Mouse (Mus musculus): ENCODE results near the gene Ttf2. TPM values are rescaled to one million over a fixed set of nuclear protein-coding genes. Genes with fewer than 3 reads are reported as not detected.

Gene Ttf2
- polyA plus RNA-seq, 1 experiment from 2014 or later, result 18.0 TPM

DNA sequence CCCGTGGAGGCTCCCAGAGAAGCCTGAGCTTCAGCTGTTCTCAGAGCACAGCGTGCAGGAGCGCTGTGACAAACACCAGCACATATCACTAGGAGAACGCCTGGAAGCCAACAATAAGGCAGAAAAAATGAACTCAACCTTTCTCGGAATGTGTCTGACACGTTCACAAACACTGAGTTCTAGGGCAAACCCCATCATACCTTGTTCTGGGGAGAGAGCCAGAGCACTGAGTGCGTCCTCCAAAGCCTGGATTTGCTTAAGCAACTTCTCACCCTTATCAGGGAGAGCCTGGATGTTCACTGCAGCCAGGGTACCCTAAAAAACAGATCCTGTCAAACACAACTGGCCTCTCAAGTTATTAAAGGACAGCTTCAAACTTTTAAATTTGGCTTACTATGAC lies 8.0 kb downstream of the Ttf2 start:
- DNase-seq (ENCODE audit: low spot score), result no peak
- no peaks in the 10 kb centered on the region for H3K9me3 ChIP-seq
- no peaks in the 10 kb centered on the region for H3K27me3 ChIP-seq (ENCODE audit: insufficient read depth, poor library complexity, severe bottlenecking)
- peak overlapping the region; percentile 67; the same call in 1 of the 2 replicates for H3K27ac ChIP-seq
- peaks cover 4% of the 10 kb centered on the region; the same call in 1 of the 2 replicates for H3K4me1 ChIP-seq
- WGBS, result 74% methylated on average over 7 of the region's 7 CpGs
- peaks cover 85% of the 10 kb centered on the region for H3K36me3 ChIP-seq
- no peak overlapping the region for H3K4me3 ChIP-seq

GRCm38 (mm10) chr3:100961007-100961406 lies 8.5 kb downstream of the Ttf2 start:
- Histone ChIP-seq H3K4me3 (no peak overlapping the region), H3K36me3 (peaks cover 86% of the 10 kb centered on the region)
- no peak for DNase-seq (ENCODE audit: low spot score)

GRCm38 (mm10) chr3:100954616-100955015 lies 14.8 kb downstream of the Ttf2 start:
- no peak overlapping the region for H3K27ac ChIP-seq
- no peaks in the 10 kb centered on the region for H3K4me1 ChIP-seq
- H3K27me3 ChIP-seq (ENCODE audit: insufficient read depth, poor library complexity, severe bottlenecking), result no peaks in the 10 kb centered on the region
- H3K36me3 ChIP-seq, result peaks cover 94% of the 10 kb centered on the region
- no peak for DNase-seq (ENCODE audit: low spot score)
- no peaks in the 10 kb centered on the region for H3K9me3 ChIP-seq
- H3K4me3 ChIP-seq, result no peak overlapping the region

More at GRCm38 (mm10) chr3:100961007-100961406, 8.5 kb downstream of the Ttf2 start:
- Histone ChIP-seq H3K27ac (peak overlapping the region; percentile 67; the same call in 1 of the 2 replicates), H3K27me3 (ENCODE audit: insufficient read depth, poor library complexity, severe bottlenecking) (no peaks in the 10 kb centered on the region), H3K9me3 (no peaks in the 10 kb centered on the region), H3K4me1 (peaks cover 4% of the 10 kb centered on the region; the same call in 1 of the 2 replicates)
- WGBS, result 57% methylated on average over 5 of the region's 5 CpGs

- WGBS, result 90% methylated on average over 4 of the region's 4 CpGs
- no peak overlapping the region for H3K4me3 ChIP-seq
- H3K27ac ChIP-seq, result no peak overlapping the region
- DNase-seq (ENCODE audit: low spot score), result no peak
- H3K36me3 ChIP-seq, result peaks cover 92% of the 10 kb centered on the region
- no peaks in the 10 kb centered on the region for H3K9me3 ChIP-seq
- no peaks in the 10 kb centered on the region for H3K4me1 ChIP-seq
- no peaks in the 10 kb centered on the region for H3K27me3 ChIP-seq (ENCODE audit: insufficient read depth, poor library complexity, severe bottlenecking)
These were observed 17.9 kb downstream of the Ttf2 start for GRCm38 (mm10) chr3:100951531-100951930.

DNA sequence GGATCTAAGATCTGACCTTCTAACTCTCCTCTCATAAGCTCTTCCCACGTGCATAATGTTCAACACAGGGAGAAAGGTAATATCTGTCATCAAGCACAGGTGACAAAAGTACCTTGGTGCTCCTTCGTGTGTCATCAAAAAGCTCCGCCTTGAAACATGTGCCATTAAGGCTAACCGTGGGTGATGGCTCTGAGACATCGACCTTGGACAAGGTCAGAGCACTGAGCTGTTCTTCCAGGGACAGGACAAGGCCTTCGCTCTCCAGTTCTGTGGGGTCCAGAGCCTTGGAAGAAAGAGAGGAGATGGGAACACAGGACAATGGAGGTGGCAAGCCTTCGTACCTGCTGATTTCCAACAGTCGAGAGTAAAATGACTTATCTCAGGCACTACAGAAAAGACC lies 22.2 kb downstream of the Ttf2 start:
- no peaks in the 10 kb centered on the region for H3K27me3 ChIP-seq (ENCODE audit: insufficient read depth, poor library complexity, severe bottlenecking)
- no peaks in the 10 kb centered on the region for H3K9me3 ChIP-seq
- no peak for DNase-seq (ENCODE audit: low spot score)
- H3K4me1 ChIP-seq, result no peaks in the 10 kb centered on the region
- no peak overlapping the region for H3K27ac ChIP-seq
- no peak overlapping the region for H3K4me3 ChIP-seq
- peaks cover 93% of the 10 kb centered on the region for H3K36me3 ChIP-seq
- 83% methylated on average over 8 of the region's 8 CpGs for WGBS

DNA sequence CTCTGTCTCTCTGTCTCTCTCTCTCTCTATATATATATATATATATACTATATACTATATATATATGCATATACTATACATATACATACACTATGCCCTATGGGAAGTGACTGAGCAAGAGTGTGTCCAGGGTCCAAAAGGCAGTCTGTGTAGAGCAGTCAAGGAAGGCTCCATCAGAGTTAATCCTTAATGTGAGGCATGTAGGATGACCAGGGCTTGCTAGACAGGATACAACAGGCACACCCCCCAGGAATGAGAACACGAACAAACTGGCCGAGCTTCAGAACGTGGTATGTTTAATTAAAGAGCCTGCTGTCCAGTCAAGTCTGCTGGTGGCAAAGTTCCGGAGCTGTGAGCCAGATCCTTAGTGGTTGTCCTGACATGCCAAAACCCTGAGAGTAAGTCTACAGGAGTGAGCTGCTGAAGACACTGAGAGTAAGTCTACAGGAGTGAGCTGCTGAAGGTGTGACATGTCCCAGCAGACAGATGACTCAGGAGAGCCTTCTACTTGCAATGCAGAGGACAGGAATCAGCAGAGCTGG lies 28.9 kb downstream of the Ttf2 start:
- Histone ChIP-seq H3K36me3 (peaks cover 87% of the 10 kb centered on the region), H3K27ac (no peak overlapping the region), H3K9me3 (no peaks in the 10 kb centered on the region), H3K27me3 (ENCODE audit: insufficient read depth, poor library complexity, severe bottlenecking) (no peaks in the 10 kb centered on the region), H3K4me3 (no peak overlapping the region), H3K4me1 (no peaks in the 10 kb centered on the region)
- WGBS, result 90% methylated on average over 4 of the region's 4 CpGs
- no peak for DNase-seq (ENCODE audit: low spot score)

GRCm38 (mm10) chr3:100938211-100938610 lies 31.3 kb downstream of the Ttf2 start:
- Histone ChIP-seq H3K4me1 (no peaks in the 10 kb centered on the region), H3K27ac (no peak overlapping the region), H3K36me3 (peaks cover 83% of the 10 kb centered on the region), H3K4me3 (no peak overlapping the region), H3K9me3 (no peaks in the 10 kb centered on the region), H3K27me3 (ENCODE audit: insufficient read depth, poor library complexity, severe bottlenecking) (no peaks in the 10 kb centered on the region)
- 92% methylated on average over 4 of the region's 4 CpGs for WGBS
- DNase-seq (ENCODE audit: low spot score), result no peak

GRCm38 (mm10) chr3:100936201-100936600 lies 33.3 kb downstream of the Ttf2 start:
- no peak overlapping the region for H3K4me3 ChIP-seq
- no peak for DNase-seq (ENCODE audit: low spot score)
- H3K9me3 ChIP-seq, result no peaks in the 10 kb centered on the region
- H3K4me1 ChIP-seq, result no peaks in the 10 kb centered on the region
- no peaks in the 10 kb centered on the region for H3K27me3 ChIP-seq (ENCODE audit: insufficient read depth, poor library complexity, severe bottlenecking)
- peaks cover 89% of the 10 kb centered on the region for H3K36me3 ChIP-seq
- H3K27ac ChIP-seq, result no peak overlapping the region
- 93% methylated on average over 6 of the region's 6 CpGs for WGBS

GRCm38 (mm10) chr3:100935521-100935920 lies 33.9 kb downstream of the Ttf2 start:
- Histone ChIP-seq H3K36me3 (peaks cover 89% of the 10 kb centered on the region), H3K4me3 (no peak overlapping the region), H3K9me3 (no peaks in the 10 kb centered on the region), H3K4me1 (no peaks in the 10 kb centered on the region), H3K27ac (no peak overlapping the region), H3K27me3 (ENCODE audit: insufficient read depth, poor library complexity, severe bottlenecking) (no peaks in the 10 kb centered on the region)
- no peak for DNase-seq (ENCODE audit: low spot score)
- WGBS, result 91% methylated on average over 6 of the region's 6 CpGs

GRCm38 (mm10) chr3:100932077-100932944 lies 37.2 kb downstream of the Ttf2 start:
- 70% methylated on average over 11 of the region's 11 CpGs for WGBS
- H3K27ac ChIP-seq, result no peak overlapping the region
- H3K27me3 ChIP-seq (ENCODE audit: insufficient read depth, poor library complexity, severe bottlenecking), result no peaks in the 10 kb centered on the region
- no peaks in the 10 kb centered on the region for H3K4me1 ChIP-seq
- DNase-seq (ENCODE audit: low spot score), result no peak
- no peak overlapping the region for H3K4me3 ChIP-seq
- H3K36me3 ChIP-seq, result peaks cover 87% of the 10 kb centered on the region
- no peaks in the 10 kb centered on the region for H3K9me3 ChIP-seq

DNA sequence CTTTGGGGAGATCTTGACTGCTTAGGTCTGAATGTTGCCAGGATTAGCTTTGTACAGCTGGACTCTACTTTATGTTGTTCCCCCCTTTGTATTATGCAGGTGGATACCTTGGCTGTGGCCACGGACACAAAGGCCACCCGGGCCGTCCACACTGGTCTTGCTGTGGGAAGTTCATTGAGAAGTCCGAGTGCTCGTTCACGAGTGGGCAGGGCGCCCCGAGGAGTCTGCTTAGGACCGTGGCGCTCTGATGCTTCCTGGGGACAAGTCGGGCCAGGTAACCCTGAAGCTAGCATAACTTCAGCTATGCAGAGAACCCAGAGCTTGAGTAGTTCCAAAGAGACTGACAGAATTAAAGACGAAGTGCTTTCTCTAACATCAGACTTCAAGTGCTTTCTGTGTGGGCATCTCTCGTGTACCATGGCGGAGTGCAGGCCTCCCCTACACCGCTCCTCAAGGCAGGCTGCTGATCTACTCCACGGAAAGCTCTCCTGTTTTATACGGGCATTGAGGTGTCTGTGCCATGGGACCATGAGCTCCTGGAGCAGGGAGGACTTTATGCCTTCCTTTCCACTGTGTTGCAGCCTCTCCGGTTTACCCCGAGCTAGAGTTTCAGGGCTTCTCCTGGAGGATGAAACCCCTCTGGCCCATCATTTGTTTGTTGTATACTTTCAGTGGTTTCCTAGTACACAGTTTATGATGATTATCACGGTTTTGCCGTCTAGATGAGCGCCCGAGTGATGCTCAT lies 38.0 kb downstream of the Ttf2 start:
- Histone ChIP-seq H3K27ac (no peak overlapping the region), H3K9me3 (no peaks in the 10 kb centered on the region), H3K27me3 (ENCODE audit: insufficient read depth, poor library complexity, severe bottlenecking) (no peaks in the 10 kb centered on the region), H3K4me3 (no peak overlapping the region), H3K4me1 (no peaks in the 10 kb centered on the region), H3K36me3 (peaks cover 86% of the 10 kb centered on the region)
- WGBS, result 89% methylated on average over 23 of the region's 23 CpGs
- no peak for DNase-seq (ENCODE audit: low spot score)

- H3K27me3 ChIP-seq (ENCODE audit: insufficient read depth, poor library complexity, severe bottlenecking), result no peaks in the 10 kb centered on the region
- no peaks in the 10 kb centered on the region for H3K9me3 ChIP-seq
- 85% methylated on average over 16 of the region's 16 CpGs for whole genome bisulfite sequencing
- no peak overlapping the region for H3K27ac ChIP-seq
- peaks cover 22% of the 10 kb centered on the region for H3K4me1 ChIP-seq
- H3K4me3 ChIP-seq, result no peak overlapping the region
- H3K36me3 ChIP-seq, result peaks cover 30% of the 10 kb centered on the region
- DNase-seq (ENCODE audit: low spot score), result no peak
These were observed 44.3 kb downstream of the Ttf2 start for GRCm38 (mm10) chr3:100925176-100925575.
